Mouse (Mus musculus) heart, postnatal 0 days (tissue): Measurements from ENCODE around the gene Ankk1. TPM values are rescaled to one million over a fixed set of nuclear protein-coding genes. Genes with fewer than 3 reads are reported as not detected.
A peak's percentile ranks its signal among the peaks of the same experiment; 100 is the strongest.

ENCODE experiments used
- ATAC-seq: fragments of 200-750 bp; cut with Nextera tagmentation; 2 replicates; pipeline ENCODE4 v1.8.0; 2017; ENCODE audit warnings: low read depth, moderate number of reproducible peaks, moderate library complexity; ENCODE audit not compliant: insufficient read depth
- DNase-seq: peaks from one replicate; pipeline ENCODE4 v3.0.0-alpha.2; 2016; ENCODE audit warnings: low spot score
- H3K27ac ChIP-seq: fragments of 300-500 bp; sonication (generic); 2 replicates; pipeline ENCODE4 v1.5.1; 2014; ENCODE audit warnings: low read depth, mild to moderate bottlenecking
- H3K27me3 ChIP-seq: fragments of 300-500 bp; sonication (generic); 2 replicates; pipeline ENCODE4 v1.6.1; 2014; ENCODE audit warnings: low read length, mixed read lengths; ENCODE audit not compliant: control insufficient read depth, insufficient read depth
- H3K36me3 ChIP-seq: fragments of 300-500 bp; sonication (generic); replicated peaks from 2 replicates; pipeline ENCODE4 v1.6.1; 2014; ENCODE audit warnings: low read length, mixed read lengths; ENCODE audit not compliant: control insufficient read depth, insufficient read depth
- H3K4me1 ChIP-seq: fragments of 300-500 bp; sonication (generic); 2 replicates; pipeline ENCODE4 v1.6.1; 2014; ENCODE audit warnings: antibody characterized with exemption; ENCODE audit not compliant: control insufficient read depth, insufficient read depth
- H3K4me2 ChIP-seq: fragments of 300-500 bp; sonication (generic); 2 replicates; pipeline ENCODE4 v1.6.1; 2014; ENCODE audit warnings: low read depth, mild to moderate bottlenecking, low read length, moderate library complexity
- H3K4me3 ChIP-seq: fragments of 300-500 bp; sonication (generic); 2 replicates; pipeline ENCODE4 v1.5.1; 2014; ENCODE audit warnings: low read depth, low read length
- H3K9ac ChIP-seq: fragments of 300-500 bp; sonication (generic); replicated peaks from 2 replicates; pipeline ENCODE4 v1.6.1; 2014; ENCODE audit warnings: low read depth, low read length, mixed read lengths
- H3K9me3 ChIP-seq: fragments of 300-500 bp; sonication (generic); replicated peaks from 2 replicates; pipeline ENCODE4 v1.6.1; 2016; ENCODE audit warnings: low read length; ENCODE audit not compliant: control insufficient read depth
- CTCF ChIP-seq: IDR thresholded peaks from 2 replicates; pipeline ENCODE4 v1.5.1; 2016; ENCODE audit warnings: antibody characterized with exemption, control low read depth, low read depth
- EP300 ChIP-seq: IDR thresholded peaks from 2 replicates; pipeline ENCODE4 v1.6.1; 2016; ENCODE audit warnings: antibody characterized with exemption, low read depth
- WGBS: fragments of 180-500 bp; shearing (Covaris S2); extraction: QIAGEN DNeasy Blood & Tissue Kit; methylation state at CpG from one replicate; pipeline ENCODE4 v1.1.7; 2014; 5-methylcytosine and 5-hydroxymethylcytosine counted together
- polyA plus RNA-seq: library from polyadenylated mRNA; unstranded; fragments of >200 nt; fragmentation: Nextera tagmentation; extraction: Ambion mirVana; gene quantifications from 2 replicates; pipeline ENCODE4 v1.2.1, GENCODE M21; 2015
- total RNA-seq: library from RNA; depleted of rRNA; stranded (reverse); fragments of >200 nt; gene quantifications from 2 replicates; pipeline ENCODE4 v1.2.3, GENCODE M21; 2014; ENCODE audit warnings: low replicate concordance

The Ankk1 gene
- total and polyA plus RNA-seq, 2 experiments from 2014 or later = not detected

DNA sequence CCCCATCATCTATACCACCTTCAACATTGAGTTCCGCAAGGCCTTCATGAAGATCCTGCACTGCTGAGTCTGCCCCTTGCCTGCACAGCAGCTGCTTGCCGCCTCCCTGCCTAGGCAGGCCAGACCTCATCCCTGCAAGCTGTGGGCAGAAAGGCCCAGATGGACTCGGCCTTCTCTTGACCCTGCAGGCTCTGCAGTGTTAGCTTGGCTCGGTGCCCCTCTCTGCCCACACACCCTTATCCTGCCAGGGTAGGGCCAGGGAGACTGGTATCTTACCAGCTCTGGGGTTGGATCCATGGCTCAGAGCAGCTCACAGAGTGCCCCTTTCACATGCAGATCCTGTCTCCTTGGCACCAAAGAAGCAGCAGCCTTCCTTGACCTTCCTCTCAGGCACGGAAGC is 19.8 kb downstream of the Ankk1 start:
- WGBS = 79% methylated on average over 5 of the region's 5 CpGs
- no peak for ATAC-seq
- TF ChIP-seq CTCF = no peak
- no peak for TF ChIP-seq EP300

DNA sequence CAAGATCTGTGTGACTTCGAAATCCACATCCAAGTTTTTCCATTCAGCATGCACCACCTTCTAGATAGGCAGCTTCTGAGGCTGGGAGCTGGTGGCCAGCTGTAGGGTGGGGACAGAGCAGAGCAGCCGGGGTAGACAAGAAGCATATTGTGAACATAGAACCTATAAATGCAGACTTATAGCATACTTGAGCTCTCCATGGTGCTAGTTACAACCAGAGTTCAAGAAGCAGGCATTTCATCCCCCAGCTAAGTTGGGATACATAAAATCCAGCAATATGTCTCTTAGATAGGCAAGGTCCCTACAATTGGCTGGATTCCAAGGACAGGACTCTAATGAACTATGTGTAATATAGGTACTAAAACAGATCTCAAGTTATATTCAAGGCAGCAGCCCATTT is 23.1 kb downstream of the Ankk1 start:
- DNase-seq (no peak), ATAC-seq (no peak)
- H3K27ac ChIP-seq = no peak overlapping the region
- no peaks in the 10 kb centered on the region for H3K27me3 ChIP-seq
- no peak overlapping the region for H3K9ac ChIP-seq
- WGBS = 49% methylated on average over 2 of the region's 2 CpGs
- no peaks in the 10 kb centered on the region for H3K9me3 ChIP-seq
- H3K4me1 ChIP-seq = no peaks in the 10 kb centered on the region
- TF ChIP-seq CTCF = no peak
- TF ChIP-seq EP300 = no peak
- no peak overlapping the region for H3K4me2 ChIP-seq
- H3K4me3 ChIP-seq = no peak overlapping the region
- H3K36me3 ChIP-seq = no peaks in the 10 kb centered on the region

More for the DNA sequence above, 19.8 kb downstream of the Ankk1 start:
- no peaks in the 10 kb centered on the region for H3K27me3 ChIP-seq
- no peak overlapping the region for H3K9ac ChIP-seq
- H3K9me3 ChIP-seq = no peaks in the 10 kb centered on the region
- no peaks in the 10 kb centered on the region for H3K36me3 ChIP-seq
- H3K4me2 ChIP-seq = no peak overlapping the region
- no peak overlapping the region for H3K27ac ChIP-seq
- DNase-seq = no peak
- no peaks in the 10 kb centered on the region for H3K4me1 ChIP-seq
- no peak overlapping the region for H3K4me3 ChIP-seq

DNA sequence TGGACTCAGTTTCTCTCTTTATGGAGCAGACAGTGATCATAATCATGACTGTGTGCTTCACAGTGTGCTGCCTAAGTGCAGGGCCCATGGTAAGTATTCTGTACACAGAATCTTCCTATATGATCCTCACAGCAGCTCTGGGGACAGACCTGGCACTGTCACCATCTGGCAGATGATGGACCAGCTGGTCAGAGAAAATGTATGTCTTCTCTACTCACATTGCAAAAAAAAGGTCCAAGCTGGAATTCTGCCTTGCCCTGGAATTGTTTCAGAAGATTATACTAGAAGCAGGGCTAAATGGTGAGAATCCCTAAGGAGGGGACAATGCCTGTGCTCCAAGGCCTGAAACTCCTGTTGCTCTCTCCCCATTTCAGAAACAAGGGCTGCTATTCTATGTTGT is 30.8 kb downstream of the Ankk1 start:
- H3K27me3 ChIP-seq = no peaks in the 10 kb centered on the region
- H3K4me1 ChIP-seq = no peaks in the 10 kb centered on the region
- ATAC-seq (no peak), DNase-seq (no peak)
- no peak overlapping the region for H3K27ac ChIP-seq
- H3K4me3 ChIP-seq = no peak overlapping the region
- no peak overlapping the region for H3K4me2 ChIP-seq
- TF ChIP-seq CTCF = no peak
- TF ChIP-seq EP300 = no peak
- H3K9ac ChIP-seq = no peak overlapping the region
- no peaks in the 10 kb centered on the region for H3K9me3 ChIP-seq
- no peaks in the 10 kb centered on the region for H3K36me3 ChIP-seq

DNA sequence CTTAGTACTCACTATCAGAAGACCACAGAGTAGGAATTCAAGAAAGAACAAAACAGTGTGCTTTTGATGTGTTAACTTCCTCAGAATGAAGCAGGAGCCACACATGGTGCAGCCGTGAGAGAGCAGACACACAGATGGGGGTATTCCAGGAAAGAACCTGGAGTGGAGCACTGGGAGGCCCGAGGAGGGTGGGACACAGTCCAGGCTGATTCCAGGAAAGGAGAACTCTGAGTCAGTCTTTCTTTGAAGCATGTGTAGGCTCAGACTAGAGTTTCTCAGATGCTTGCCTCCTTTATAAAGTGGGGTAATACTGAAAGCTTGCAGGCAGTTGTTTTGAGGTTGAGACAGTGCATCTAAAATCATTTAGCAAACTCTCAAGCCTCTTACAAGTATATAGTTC is 34.6 kb downstream of the Ankk1 start:
- Histone ChIP-seq H3K4me3 (no peak overlapping the region), H3K4me1 (no peaks in the 10 kb centered on the region), H3K27me3 (no peaks in the 10 kb centered on the region), H3K4me2 (no peak overlapping the region), H3K9me3 (no peaks in the 10 kb centered on the region), H3K27ac (no peak overlapping the region), H3K36me3 (no peaks in the 10 kb centered on the region), H3K9ac (no peak overlapping the region)
- 31% methylated on average over 2 of the region's 2 CpGs for WGBS
- DNase-seq (no peak), ATAC-seq (no peak)
- TF ChIP-seq CTCF (no peak), EP300 (no peak)

DNA sequence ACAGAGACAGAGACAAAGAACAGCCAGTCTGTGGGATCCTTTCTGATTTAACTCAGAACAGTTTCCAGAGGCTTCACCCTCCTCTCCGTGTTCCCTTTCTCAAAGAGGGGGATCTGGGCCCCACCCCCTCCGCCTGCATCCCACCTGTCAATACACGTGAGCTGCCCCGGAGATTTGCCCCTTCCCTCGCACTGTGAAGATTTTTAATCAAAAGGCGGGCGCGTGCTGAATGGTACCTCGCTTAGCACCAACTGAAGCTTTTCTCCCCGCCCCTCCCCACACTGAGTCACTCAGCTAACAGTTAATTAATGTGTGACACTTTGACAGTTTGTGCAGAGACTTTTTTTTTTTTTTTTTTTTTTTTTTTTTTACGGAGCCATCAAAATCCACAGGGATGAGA is 40.7 kb downstream of the Ankk1 start:
- H3K9ac ChIP-seq = no peak overlapping the region
- 53% methylated on average over 11 of the region's 11 CpGs for WGBS
- H3K4me1 ChIP-seq = 0 out of 2 replicates have a peak, but pooled peaks cover 6% of the 10 kb centered on the region
- no peak overlapping the region for H3K27ac ChIP-seq
- no peak overlapping the region for H3K4me3 ChIP-seq
- H3K4me2 ChIP-seq = no peak overlapping the region
- no peaks in the 10 kb centered on the region for H3K36me3 ChIP-seq
- no peaks in the 10 kb centered on the region for H3K27me3 ChIP-seq
- DNase-seq (no peak), ATAC-seq (no peak)
- no peaks in the 10 kb centered on the region for H3K9me3 ChIP-seq
- TF ChIP-seq CTCF (no peak), EP300 (no peak)

DNA sequence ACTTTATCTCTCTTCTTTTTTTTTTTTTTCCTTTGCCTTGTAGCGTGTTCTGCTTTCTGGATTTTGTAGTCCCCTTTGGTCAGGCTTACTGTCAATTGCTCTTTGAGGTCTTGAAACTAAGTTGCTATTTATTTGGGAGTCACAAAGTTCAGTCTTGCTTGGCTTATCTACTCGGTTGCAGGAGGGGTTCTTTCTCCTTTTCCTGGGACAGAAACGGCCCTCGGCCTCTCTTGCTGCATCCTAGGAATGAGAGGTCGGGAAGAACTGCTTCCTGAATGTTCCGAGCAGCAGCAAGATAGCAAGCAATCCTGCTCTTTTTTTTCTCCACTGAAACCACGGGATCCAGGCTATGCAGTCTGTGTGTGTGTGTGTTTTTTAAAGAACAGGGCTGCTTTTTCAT is 41.5 kb downstream of the Ankk1 start:
- no peak overlapping the region for H3K9ac ChIP-seq
- no peak overlapping the region for H3K4me3 ChIP-seq
- H3K27me3 ChIP-seq = no peaks in the 10 kb centered on the region
- H3K4me2 ChIP-seq = peak overlapping the region; percentile 32; the same call in 1 of the 2 replicates
- TF ChIP-seq CTCF (no peak), EP300 (no peak)
- H3K36me3 ChIP-seq = no peaks in the 10 kb centered on the region
- 7% methylated on average over 7 of the region's 7 CpGs for WGBS
- H3K4me1 ChIP-seq = 0 out of 2 replicates have a peak, but pooled peaks cover 6% of the 10 kb centered on the region
- peak overlapping the region; percentile 69 for H3K27ac ChIP-seq
- DNase-seq = peak; percentile 43
- H3K9me3 ChIP-seq = no peaks in the 10 kb centered on the region
- 0 out of 2 replicates have a peak, but pooled peaks have one; percentile 21 for ATAC-seq
